Mouse (Mus musculus) hindbrain, embryonic 15.5 days (tissue): ENCODE measurements around the gene Pdxp. TPM values are rescaled to one million over a fixed set of nuclear protein-coding genes. Genes with fewer than 3 reads are reported as not detected.

Experiments
- ATAC-seq: fragments of 200-750 bp; cut with Nextera tagmentation; 2 replicates; pipeline ENCODE4 v1.8.0; 2017; ENCODE audit warnings: low read depth, moderate number of reproducible peaks, moderate TSS enrichment; ENCODE audit not compliant: low FRiP score
- H3K27ac ChIP-seq: fragments of 300-500 bp; sonication (generic); replicated peaks from 2 replicates; pipeline ENCODE4 v1.5.1; 2015; ENCODE audit warnings: mild to moderate bottlenecking, inconsistent platforms
- H3K27me3 ChIP-seq: fragments of 300-500 bp; sonication (generic); 2 replicates; pipeline ENCODE4 v1.6.1; 2015; ENCODE audit warnings: control low read depth, inconsistent platforms
- H3K36me3 ChIP-seq: fragments of 300-500 bp; sonication (generic); 2 replicates; pipeline ENCODE4 v1.6.1; 2015; ENCODE audit warnings: control low read depth, inconsistent platforms
- H3K4me1 ChIP-seq: fragments of 300-500 bp; sonication (generic); replicated peaks from 2 replicates; pipeline ENCODE4 v1.6.1; 2015; ENCODE audit warnings: control low read depth, inconsistent platforms
- H3K4me2 ChIP-seq: fragments of 300-500 bp; sonication (generic); 2 replicates; pipeline ENCODE4 v1.6.1; 2015; ENCODE audit warnings: moderate library complexity, mild to moderate bottlenecking, inconsistent platforms
- H3K4me3 ChIP-seq: fragments of 300-500 bp; sonication (generic); 2 replicates; pipeline ENCODE4 v1.5.1; 2015; ENCODE audit warnings: mild to moderate bottlenecking, inconsistent platforms
- H3K9ac ChIP-seq: fragments of 300-500 bp; sonication (generic); 2 replicates; pipeline ENCODE4 v1.6.1; 2015; ENCODE audit warnings: inconsistent platforms
- H3K9me3 ChIP-seq: fragments of 300-500 bp; sonication (generic); 2 replicates; pipeline ENCODE4 v1.6.1; 2016; ENCODE audit warnings: control low read depth, inconsistent platforms
- WGBS: fragments of 180-500 bp; shearing (Covaris S2); methylation state at CpG from one replicate; pipeline ENCODE4 v1.1.7; 2015; 5-methylcytosine and 5-hydroxymethylcytosine counted together
- microRNA-seq: library from miRNA; unstranded; fragments of <30 nt; microRNA quantifications from one replicate; pipeline ENCODE4, GENCODE M21; 2016
- polyA plus RNA-seq: library from polyadenylated mRNA; unstranded; fragments of >200 nt; fragmentation: Nextera tagmentation; extraction: Ambion mirVana; gene quantifications from 2 replicates; pipeline ENCODE4 v1.2.1, GENCODE M21; 2015

Gene Pdxp
- polyA plus RNA-seq, 1 experiment from 2014 or later = 110 TPM

DNA sequence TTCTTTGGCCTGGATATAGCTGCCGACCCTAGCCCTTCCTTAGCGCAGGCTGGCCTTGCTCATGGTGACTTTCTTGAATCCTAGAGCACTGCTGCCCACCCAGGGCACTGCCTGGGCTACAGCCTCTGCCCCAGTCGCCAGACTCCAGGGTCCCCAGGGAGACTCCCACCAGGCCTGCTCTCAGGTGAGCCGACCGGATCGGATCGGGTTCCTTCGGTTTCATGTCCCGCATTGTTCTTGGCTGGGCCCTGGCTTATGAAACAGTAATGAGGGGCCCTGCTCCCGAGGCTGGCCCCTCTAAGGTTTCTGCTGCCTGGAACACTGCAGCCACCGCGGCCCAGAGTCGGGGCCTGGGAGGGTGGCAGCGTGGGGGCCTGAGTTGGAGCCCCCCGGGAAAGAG, 43.3 kb downstream of the Pdxp start:
- peaks cover 23% of the 10 kb centered on the region for H3K36me3 ChIP-seq

DNA sequence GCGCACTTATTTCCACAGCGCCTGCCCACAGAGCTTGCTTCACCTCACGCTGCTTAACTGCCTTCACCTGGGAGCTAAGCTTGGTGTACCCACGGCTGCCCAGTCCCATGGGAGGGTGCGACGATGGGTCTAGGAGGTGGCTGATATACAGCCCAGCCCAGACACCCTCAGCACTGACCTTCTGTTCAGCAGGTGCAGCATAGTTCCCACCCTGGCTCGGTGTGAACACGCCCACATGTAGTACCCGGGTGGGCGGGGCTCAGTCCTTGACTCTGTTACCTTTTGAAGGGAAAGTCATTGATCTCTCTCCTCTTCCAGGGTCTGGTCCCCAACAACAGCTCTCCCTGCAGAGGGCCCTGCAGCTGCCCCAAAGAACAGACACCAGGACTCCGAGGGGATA, 45.8 kb downstream of the Pdxp start:
- ATAC-seq = no peak
- 89% methylated on average over 11 of the region's 11 CpGs for WGBS
- Histone ChIP-seq H3K27ac (no peak overlapping the region), H3K4me2 (no peak overlapping the region), H3K9me3 (no peaks in the 10 kb centered on the region), H3K36me3 (peaks cover 18% of the 10 kb centered on the region), H3K4me3 (no peak overlapping the region), H3K4me1 (0 out of 2 replicates have a peak, but pooled peaks cover 2% of the 10 kb centered on the region), H3K27me3 (no peaks in the 10 kb centered on the region), H3K9ac (no peak overlapping the region)

More for the DNA sequence above, 43.3 kb downstream of the Pdxp start:
- Histone ChIP-seq H3K4me2 (no peak overlapping the region), H3K27ac (no peak overlapping the region), H3K27me3 (no peaks in the 10 kb centered on the region), H3K9ac (no peak overlapping the region), H3K4me3 (no peak overlapping the region), H3K4me1 (no peaks in the 10 kb centered on the region), H3K9me3 (no peaks in the 10 kb centered on the region)
- ATAC-seq = no peak
- 78% methylated on average over 15 of the region's 15 CpGs for WGBS

DNA sequence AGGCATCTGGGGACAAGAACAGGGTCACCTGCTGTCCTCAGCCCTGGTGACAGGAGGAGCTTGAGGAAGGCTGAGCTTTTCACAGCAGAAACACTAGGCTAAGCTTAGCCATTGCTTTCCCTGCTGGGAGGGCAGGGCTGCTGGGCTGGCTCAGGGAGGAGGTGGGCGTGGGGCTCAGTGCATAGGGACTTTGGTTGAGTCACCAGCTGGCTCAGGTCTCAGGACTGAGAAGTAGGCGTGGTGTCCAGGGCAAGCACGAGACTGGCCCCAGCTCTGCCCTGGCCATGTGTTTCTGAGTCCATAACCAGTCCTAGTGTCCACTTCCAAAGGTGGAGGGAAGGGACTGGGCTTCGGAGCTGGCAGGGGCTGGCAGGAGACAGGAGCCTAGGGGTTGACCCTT, 46.4 kb downstream of the Pdxp start:
- no peaks in the 10 kb centered on the region for H3K27me3 ChIP-seq
- H3K36me3 ChIP-seq = peaks cover 18% of the 10 kb centered on the region
- 85% methylated on average over 4 of the region's 4 CpGs for WGBS
- no peak overlapping the region for H3K4me3 ChIP-seq
- no peak overlapping the region for H3K4me2 ChIP-seq
- ATAC-seq = no peak
- no peak overlapping the region for H3K27ac ChIP-seq
- H3K9me3 ChIP-seq = no peaks in the 10 kb centered on the region
- no peak overlapping the region for H3K9ac ChIP-seq
- 0 out of 2 replicates have a peak, but pooled peaks cover 2% of the 10 kb centered on the region for H3K4me1 ChIP-seq

DNA sequence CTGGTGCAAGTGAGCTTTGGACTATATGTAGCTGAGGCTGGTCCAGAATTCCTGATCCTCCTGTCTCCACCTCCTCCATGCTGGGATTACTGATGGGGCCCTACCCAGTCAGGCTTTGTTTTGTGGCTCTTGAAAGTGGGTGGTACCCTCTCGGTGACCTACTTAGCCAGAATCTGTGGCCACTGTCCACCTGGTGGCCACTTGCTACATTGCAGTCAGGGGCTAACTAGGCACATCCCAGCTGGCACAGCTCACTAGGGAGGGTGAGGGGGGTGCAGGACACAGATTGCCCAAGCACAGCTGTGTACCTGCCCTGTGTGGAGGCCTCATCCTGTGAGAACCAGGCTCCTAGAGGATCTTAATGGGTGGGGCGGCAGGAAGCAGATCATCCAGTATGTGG, 49.2 kb downstream of the Pdxp start:
- H3K27me3 ChIP-seq = no peaks in the 10 kb centered on the region
- no peaks in the 10 kb centered on the region for H3K9me3 ChIP-seq
- H3K4me1 ChIP-seq = 0 out of 2 replicates have a peak, but pooled peaks cover 2% of the 10 kb centered on the region
- no peak overlapping the region for H3K9ac ChIP-seq
- no peak overlapping the region for H3K4me2 ChIP-seq
- peak; percentile 60; the same call in 1 of the 2 replicates for ATAC-seq
- WGBS = 39% methylated on average over 2 of the region's 2 CpGs
- H3K27ac ChIP-seq = no peak overlapping the region
- H3K36me3 ChIP-seq = peaks cover 30% of the 10 kb centered on the region
- H3K4me3 ChIP-seq = no peak overlapping the region

Small RNA genes within 50 kb of the gene (microRNA-seq; reads per million reads assigned to microRNA genes)
- gene Mir6955 = not detected

Other genes with a start within 250 kb of the Pdxp start
- gene Elfn2, start 195.1 kb upstream of the Pdxp start, polyA plus RNA-seq = 10.6 and 11.7 TPM in 2 replicates
- 21.5 and 42.1 TPM in 2 replicates for gene Mfng, start 140.4 kb upstream of the Pdxp start, polyA plus RNA-seq
- gene Card10, start 110.9 kb upstream of the Pdxp start, polyA plus RNA-seq = 2.4 and 2.6 TPM in 2 replicates
- 14.7 and 15.5 TPM in 2 replicates for gene Cdc42ep1, start 71.3 kb upstream of the Pdxp start, polyA plus RNA-seq
- 0.68 TPM in 1 of 2 replicates, not detected in the other for gene Lgals2, start 58.4 kb upstream of the Pdxp start, polyA plus RNA-seq
- 44.7 and 51.9 TPM in 2 replicates for gene Gga1, start 36.7 kb upstream of the Pdxp start, polyA plus RNA-seq
- not detected in 2 replicates for gene Gm49510, start 14.3 kb upstream of the Pdxp start, polyA plus RNA-seq
- 4.2 and 4.5 TPM in 2 replicates for gene Sh3bp1, start 14.2 kb upstream of the Pdxp start, polyA plus RNA-seq
- gene Lgals1, start 12.8 kb downstream of the Pdxp start, polyA plus RNA-seq = 113 and 134 TPM in 2 replicates
- 57.3 and 69.1 TPM in 2 replicates for gene Nol12, start 21.0 kb downstream of the Pdxp start, polyA plus RNA-seq
- 42.7 and 43.3 TPM in 2 replicates for gene Triobp, start 33.8 kb downstream of the Pdxp start, polyA plus RNA-seq
- gene H1f0, start 114.5 kb downstream of the Pdxp start, polyA plus RNA-seq = 214 and 226 TPM in 2 replicates
- 0.13 and 0.38 TPM in 2 replicates for gene Galr3, start 128.0 kb downstream of the Pdxp start, polyA plus RNA-seq
- 56.0 and 59.7 TPM in 2 replicates for gene Ankrd54, start 149.0 kb downstream of the Pdxp start, polyA plus RNA-seq
- gene Eif3l, start 161.3 kb downstream of the Pdxp start, polyA plus RNA-seq = 167 and 177 TPM in 2 replicates
- 12.4 and 15.0 TPM in 2 replicates for gene Micall1, start 195.0 kb downstream of the Pdxp start, polyA plus RNA-seq
- gene Polr2f, start 227.1 kb downstream of the Pdxp start, polyA plus RNA-seq = 253 and 258 TPM in 2 replicates
- gene 1700088E04Rik, start 227.3 kb downstream of the Pdxp start, polyA plus RNA-seq = 17.2 and 22.0 TPM in 2 replicates